Mouse (Mus musculus): ENCODE measurements at regions not wholly inside any gene's neighbourhood (a gene's known extent, or its start where the extent isn't known, plus 50 kb on each side); places are given as distances from the start of the nearest gene placed in this dataset.

DNA sequence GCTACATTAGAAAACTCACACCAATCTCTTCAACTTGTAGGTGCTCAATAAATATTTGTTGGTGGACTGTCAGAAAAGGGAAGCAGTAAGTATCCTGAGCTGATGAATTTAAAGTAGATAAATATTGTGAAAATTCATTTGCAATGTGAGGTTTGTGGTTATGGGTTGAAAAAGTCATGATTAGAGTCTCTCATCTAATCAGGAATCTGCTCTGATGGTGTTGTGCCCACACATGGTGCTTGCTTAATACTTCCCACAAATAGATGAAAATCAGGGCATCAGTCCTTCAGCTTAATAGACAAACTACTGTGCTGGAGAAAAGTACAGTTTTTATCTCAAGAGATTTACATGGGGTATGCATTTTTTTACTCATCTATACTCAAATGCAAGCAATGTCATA lies 59.9 kb downstream of the S1pr1 start:
- DNase-seq (ENCODE audit: extremely low spot score in 1 of 2, low spot score in 1 of 2) = no peak

DNA sequence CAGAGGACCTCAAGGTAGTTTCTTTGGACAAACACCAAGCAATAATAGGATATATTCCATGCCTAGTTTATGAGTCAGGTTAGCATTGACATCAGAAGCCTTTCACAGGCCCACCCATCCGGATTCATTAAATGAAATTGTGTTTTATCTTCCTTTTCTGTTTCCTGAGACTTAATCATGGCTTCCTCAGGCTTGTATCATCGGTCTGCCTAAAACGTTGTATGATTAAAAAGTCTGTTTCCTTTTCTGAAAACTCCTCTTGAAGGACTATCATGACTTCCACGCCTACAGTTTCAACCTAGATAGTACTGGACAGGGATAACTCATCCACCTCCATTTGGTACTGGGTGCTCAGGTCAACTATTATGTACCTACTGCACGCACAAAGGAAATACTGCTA lies 62.6 kb downstream of the S1pr1 start:
- DNase-seq (ENCODE audit: extremely low spot score in 1 of 2, low spot score in 1 of 2) = no peak

DNA sequence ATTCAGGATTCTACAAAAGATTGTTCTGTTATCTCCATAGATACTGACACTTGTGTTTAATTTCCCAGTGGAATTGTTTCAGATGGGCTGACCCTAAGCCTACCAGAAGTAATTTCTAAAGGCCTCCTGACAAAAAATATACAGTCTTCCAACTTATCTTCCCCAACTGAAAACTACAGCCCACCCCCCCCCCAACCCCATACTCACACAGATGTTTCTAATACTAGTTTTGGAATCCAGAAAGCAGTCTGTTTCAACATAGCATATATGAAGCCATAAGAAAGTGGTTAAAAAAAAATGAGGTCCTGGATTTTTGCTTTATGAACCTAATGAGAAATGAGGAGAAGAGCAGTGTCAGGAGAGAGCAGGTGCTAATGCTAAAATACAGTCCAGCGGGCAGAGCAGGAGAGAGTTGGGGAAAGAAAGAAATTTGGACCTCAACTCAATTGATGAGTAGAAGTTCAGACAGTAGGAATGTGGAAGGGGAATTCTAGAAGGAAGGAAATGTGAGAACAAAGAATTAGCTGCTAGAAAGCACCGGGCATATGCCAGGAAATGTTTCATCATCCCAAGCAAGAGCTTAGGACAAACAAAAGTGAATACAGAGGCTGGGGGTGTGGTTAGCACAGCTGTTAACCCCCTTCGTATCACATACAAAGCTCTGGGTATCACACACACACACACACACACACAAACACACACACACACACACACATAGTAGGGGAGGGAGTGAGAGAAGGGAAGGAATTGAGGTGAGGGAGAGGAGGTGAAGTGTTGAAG lies 65.3 kb downstream of the S1pr1 start:
- DNase-seq (ENCODE audit: extremely low spot score in 1 of 2, low spot score in 1 of 2) = no peak

DNA sequence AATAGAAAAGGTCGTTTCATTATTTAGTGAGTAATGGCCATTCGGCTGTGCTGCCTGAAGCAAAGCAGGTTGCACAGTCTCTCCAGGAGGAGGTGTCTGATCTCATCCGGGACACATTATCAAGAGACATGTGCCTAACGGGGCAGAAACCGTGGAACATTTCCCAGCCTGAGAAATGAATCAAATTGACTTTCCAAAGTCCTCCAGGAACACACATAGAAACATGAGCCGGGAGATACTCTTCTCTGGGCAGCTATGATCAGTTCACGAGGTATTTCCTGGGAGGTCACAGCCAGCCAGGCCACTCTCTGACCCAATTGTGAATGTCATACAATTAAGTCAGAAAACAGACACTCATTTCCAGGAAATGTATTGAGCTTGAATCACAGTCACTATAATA lies 67.9 kb downstream of the S1pr1 start:
- DNase-seq (ENCODE audit: extremely low spot score in 1 of 2, low spot score in 1 of 2) = no peak

DNA sequence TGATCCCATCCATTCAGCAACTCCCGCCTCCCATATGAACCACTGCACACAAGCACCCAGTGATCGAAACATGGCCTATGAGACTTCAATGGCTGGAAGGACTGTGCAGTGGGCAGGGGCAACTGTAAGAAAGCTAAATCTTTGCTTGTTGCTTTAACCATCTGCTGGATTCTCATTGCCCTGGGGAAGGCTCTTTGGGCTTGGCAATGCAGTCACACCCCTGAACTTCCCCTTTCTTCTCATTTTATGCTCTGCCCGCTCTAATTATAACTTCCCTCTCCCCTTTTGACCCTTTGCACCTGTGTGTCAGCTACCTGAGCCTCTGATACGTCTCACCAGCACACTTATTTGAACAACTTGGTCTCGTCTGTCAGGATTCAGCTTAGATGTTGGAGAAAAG lies 70.6 kb downstream of the S1pr1 start:
- no peak for DNase-seq (ENCODE audit: extremely low spot score in 1 of 2, low spot score in 1 of 2)

DNA sequence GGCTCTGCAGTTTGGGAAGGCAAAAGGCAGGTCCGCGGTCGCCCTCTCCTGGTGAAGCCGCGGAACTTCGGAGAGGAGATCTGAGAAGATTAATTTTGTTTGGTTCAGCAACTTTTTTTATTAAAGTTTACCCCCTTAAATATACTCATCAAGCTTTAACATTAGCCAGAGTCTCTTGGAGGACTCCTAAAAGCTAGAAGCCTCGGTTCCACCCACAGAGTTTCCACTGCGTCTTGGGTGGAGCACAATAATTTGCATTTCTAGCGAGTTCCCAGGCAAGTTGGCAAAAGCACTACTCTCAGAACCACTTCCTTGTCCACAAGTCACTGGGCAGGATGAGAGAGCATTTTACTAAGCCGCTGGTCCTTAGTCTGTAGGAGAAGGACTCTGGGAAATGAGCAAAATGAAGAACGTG lies 72.0 kb downstream of the S1pr1 start:
- DNase-seq (ENCODE audit: extremely low spot score in 1 of 2, low spot score in 1 of 2) = peak; percentile 72 to 91

DNA sequence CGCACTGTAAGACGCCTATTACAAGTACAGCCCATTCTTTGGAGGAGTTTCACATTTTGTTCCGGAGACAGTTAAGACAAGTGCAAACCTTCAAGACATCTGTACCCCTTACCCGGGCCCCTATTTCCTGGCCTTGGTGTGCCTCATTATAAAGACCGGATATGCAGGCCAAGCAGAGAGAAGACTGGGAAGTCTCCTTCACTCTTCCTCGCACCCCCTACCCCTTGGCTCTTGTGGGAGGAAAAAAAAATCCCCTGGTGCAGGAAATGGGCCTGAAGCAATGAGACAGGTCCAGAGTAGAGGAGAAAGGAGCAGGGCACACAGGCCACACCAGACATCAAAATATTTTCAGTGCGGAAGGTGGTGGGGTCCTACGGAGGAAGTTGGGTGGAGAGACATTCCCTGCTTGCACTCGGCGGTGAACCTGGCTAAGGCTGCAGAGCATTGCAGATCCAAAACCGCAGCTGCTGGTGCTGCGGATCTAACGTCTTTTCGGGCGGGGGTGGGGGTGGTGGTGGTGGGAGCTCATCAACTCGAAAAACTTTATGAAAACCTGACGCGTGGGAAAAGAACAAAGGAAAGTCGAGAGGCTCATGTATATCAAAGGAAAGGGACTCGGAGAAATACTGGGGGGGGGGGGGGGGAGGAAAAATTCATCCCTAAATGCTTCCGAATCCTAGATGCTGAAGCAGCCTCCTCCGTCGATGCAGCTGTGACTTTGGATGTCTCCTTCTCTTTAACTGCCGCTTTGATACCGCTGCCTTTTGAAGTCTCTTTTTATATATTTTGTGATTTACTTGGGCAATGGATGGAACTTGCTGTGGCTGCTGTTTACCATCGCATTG lies 72.6 kb downstream of the S1pr1 start:
- peak in 1 of 2 experiments; percentile 13 for DNase-seq (ENCODE audit: extremely low spot score in 1 of 2, low spot score in 1 of 2)

DNA sequence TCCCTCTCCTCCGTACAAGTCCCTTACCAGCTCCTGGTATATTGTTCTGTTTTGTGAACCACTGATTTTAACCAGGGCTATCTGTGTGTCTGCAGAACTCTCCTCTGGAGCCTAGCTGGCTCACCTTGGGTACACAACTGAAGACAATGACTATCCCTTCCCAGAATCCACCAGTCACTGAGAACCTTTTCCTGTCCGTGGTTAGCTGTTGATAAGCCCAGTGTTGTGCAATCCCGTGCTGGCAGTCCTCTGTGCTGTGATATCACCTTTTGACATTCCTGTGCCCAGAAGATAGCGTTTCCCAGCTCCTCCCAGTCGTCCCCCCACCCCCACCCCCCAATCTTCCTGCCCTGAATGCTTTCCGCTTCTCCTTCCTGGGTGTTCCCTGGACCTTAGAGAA lies 73.5 kb downstream of the S1pr1 start:
- DNase-seq (ENCODE audit: extremely low spot score in 1 of 2, low spot score in 1 of 2) = no peak

DNA sequence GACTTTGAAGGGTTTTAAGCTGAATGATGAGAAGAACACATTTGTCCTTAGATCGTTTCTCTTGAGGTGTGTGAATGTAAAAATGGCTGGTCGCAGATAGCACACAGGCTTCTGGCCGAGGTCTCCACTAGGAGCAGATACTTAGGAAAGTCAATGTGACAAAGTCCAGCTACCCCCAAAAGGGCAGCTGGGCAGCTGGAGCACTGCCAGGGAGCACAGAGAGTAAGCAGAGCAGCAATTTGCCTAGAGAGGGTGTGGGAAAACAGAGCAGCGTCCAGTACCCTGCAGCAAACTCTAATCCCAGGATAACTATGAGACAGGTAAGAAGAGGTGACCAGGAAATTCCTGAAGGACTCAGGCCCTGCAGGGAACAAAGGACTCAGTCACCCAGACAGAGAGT lies 79.4 kb downstream of the S1pr1 start:
- no peak for DNase-seq (ENCODE audit: extremely low spot score in 1 of 2, low spot score in 1 of 2)

DNA sequence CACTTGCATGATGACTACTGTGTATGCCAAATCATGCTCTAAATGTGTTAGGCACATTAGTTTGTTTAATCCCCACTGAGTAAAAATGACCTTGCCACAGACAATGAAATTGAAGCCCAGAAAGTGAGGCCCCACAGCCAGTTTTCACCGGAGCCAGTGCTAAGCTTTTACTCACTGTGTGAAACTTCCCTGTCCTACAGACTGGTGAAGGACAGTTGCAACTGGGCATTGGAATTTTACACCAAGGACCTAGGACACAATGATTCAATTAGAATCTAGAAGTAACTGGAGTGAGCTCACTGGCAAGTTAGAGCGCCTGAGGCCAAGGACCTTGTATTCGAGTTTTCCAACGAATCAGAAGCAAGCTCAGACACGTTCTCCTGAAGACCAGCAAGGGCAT lies 79.8 kb downstream of the S1pr1 start:
- no peak for DNase-seq (ENCODE audit: extremely low spot score in 1 of 2, low spot score in 1 of 2)

DNA sequence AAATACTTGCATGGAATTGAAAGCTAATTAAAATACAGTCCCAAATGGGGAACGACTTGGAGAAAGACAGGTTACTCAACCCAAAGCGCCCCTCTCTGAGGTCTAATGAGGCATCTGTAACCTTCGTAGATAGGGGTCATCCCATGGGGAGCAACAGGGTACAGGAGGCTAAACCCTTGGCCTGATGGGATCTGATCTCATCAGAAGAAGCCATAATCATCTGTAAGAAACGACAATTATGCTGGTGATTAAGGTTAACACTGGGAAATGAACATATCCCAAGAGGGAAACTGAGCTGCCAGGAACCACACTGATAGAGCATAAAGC lies 82.5 kb downstream of the S1pr1 start:
- DNase-seq (ENCODE audit: extremely low spot score in 1 of 2, low spot score in 1 of 2) = no peak

DNA sequence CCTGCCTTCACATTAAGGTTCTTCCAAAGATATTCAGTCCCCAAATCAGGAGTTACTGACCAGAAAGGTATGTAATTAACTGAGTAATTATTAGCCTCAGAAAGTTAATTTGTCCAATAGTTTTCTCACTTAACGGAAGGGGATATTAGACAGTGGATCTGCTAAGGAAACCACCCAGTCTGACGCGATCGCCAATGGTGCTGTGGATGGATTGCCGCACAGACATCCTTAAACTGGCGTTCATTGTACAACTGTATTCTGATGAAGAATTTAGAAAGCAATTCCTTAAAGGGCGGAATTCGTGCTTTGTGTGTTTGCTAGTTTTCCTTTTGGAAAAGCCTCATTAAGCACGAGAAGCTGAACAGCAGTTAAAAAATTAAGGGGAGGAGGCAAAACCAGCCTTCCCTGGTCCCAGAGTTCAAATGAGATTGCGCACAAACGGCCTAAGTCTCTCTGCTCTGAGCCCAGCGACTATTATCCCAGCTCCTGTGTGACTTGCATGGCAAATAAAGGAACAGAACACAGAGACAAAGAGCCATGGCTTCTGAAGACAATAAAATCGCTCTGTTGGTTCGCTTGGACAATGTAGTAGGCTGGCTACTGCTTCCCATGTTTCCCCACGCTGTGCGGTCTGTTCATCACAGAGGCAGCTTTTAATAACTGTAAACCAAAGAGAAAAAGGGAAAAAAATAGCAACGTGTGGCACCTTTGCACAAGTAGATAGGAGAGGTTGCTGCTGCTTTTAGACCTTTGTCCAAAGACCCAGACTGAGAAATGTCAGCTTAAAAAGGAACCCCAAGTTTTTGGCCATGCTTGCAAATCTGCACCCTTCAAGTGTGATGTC lies 83.1 kb downstream of the S1pr1 start:
- DNase-seq (ENCODE audit: extremely low spot score in 1 of 2, low spot score in 1 of 2) = peak in 1 of 2 experiments; percentile 45

DNA sequence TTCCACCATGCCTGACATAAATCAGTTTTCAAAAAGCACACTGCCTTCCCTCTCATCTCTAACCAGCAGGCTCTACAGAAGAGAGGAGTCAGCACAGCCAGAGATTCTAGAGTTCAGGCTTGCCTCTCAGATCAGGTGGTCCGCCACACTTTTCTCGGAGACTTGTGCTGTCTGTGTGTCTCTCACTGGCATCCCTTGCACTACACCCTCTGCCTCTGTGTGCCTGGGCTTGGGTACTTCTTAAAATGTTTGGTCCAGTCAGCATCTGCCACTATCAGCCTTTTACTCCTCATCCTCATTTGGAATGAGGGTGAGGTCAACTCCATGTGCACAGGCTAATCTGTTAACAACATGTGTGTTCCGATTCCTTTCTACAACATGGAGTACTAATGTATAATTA lies 92.0 kb downstream of the S1pr1 start:
- no peak for DNase-seq (ENCODE audit: extremely low spot score in 1 of 2, low spot score in 1 of 2)

DNA sequence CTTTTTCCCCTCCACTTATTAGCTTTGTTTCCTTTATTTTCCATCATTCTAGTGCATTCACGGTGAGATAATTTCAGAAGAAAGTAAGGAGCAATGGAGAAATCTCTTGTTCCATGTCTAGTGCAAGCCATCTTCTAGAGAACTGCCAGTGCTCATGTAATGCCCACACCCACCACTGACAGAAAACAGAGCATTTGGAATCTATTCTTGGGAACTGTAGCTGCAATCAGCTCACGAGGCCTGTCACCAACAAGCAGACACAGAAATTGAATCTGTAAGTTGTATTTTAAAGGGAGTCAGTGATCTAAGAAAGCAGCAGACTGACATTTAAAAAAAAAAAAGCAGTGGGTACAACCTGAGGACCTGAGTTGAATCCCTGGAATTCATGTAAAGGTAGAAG lies 92.6 kb downstream of the S1pr1 start:
- DNase-seq (ENCODE audit: extremely low spot score in 1 of 2, low spot score in 1 of 2) = peak; percentile 69 to 72

DNA sequence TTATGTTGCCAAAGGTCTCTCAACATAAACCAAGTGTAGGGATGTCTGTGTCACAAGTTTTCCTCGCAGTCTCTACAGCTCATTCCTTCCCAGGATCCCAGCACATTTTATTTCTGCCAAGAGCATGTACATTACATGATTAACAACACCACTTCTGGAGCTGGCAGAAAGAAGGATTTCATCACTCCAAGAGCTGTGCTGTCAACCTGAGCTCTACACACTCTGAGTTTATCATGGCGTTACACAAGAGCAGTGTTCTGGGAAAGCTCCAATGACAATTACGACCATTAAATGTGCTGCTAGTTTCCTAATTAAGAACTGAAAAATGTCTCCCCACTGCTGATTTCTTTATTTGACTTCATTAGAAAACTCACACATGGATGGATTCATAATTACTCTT lies 94.9 kb downstream of the S1pr1 start:
- no peak for DNase-seq (ENCODE audit: extremely low spot score in 1 of 2, low spot score in 1 of 2)

DNA sequence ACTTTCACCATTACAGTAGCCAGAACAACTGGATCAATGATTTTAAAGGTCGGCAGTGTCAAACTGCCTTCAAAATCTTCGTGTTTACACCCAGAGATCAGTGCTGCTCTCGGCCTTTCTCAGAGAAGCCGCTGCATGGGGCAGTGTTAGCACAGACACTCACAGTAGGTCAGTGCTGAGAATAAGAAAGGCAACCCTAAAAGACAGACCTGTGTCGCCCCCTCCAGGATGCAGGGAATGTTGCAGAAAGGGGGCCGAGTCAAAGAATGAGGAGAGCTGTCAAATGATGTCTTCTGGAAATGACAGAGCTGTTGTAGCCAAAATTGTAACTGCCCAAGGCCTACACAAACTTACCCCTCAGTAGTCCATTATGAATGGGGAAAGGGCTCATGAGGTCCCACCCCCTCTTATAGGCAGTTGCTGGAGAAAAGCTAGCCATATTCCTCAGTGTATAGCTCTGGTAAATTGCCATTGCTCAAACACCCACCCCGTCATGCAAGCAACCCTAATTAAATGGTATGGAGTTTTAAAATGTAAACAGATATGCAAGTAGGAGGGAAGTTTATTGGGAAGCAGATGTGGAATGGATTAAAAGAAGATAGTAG lies 98.8 kb downstream of the S1pr1 start:
- DNase-seq (ENCODE audit: extremely low spot score in 1 of 2, low spot score in 1 of 2) = peak; percentile 41 to 72

DNA sequence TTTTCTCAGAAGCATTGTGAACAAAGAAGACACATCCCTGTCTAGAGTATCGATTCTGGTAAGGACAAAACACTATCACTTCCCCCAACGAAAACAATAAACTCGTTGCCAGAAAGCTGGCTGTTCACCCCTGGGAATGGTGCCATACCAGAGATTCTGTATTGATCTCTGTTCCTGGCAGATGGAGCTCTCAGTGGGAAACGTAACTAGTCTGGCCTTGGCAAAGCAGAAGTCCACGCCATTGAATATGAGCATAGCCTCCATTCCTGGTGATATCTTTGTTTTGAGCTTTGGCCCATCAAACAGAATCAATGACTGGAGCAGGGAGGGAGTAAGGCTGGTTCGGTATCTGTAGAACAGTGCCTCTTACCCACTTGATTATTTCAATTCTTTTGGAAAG lies 102.0 kb downstream of the S1pr1 start:
- no peak for DNase-seq (ENCODE audit: extremely low spot score in 1 of 2, low spot score in 1 of 2)

DNA sequence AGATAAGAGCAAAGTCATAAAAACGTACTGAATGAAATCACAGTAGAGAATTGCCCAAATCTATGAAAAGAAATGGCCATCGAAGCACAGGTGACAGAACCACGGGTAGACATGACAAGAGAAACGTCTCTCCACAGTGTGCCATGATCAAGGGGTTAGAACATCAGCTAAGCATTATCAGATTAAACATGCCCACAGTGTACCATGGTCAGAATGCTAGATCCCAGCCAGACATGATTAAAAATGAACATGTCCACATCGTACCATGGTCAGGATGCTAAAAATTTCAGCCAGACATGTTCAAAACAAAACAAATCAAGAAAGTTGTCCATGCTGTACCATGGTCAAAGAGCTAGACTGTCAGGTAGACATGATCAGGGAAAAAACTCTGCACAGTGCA lies 106.8 kb downstream of the S1pr1 start:
- DNase-seq (ENCODE audit: extremely low spot score in 1 of 2, low spot score in 1 of 2) = no peak

DNA sequence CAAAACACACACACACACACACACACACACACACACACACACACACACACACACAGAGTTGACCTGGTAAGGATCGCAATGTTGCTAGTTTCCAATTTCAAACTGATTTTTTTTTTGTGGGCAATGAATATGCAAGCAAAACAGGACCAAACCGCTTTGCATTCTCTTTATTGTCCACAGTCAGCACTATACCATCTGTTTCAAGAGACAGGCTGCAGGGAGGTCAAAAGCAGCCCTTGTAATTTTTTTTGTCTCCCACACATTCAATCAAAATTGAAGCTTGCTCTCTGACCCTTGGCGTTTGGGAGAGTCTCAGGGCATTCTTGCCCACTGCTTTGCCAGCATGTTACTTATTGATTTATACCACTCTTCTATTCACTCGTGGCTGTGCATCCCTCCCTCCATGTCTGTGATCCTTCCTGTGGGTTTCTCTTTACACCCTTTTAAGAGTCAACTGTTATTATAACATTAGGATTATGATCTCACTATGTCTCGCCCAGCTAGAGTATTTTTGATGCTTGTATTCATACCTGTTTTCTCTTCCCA lies 110.1 kb downstream of the S1pr1 start:
- no peak for DNase-seq (ENCODE audit: extremely low spot score in 1 of 2, low spot score in 1 of 2)

DNA sequence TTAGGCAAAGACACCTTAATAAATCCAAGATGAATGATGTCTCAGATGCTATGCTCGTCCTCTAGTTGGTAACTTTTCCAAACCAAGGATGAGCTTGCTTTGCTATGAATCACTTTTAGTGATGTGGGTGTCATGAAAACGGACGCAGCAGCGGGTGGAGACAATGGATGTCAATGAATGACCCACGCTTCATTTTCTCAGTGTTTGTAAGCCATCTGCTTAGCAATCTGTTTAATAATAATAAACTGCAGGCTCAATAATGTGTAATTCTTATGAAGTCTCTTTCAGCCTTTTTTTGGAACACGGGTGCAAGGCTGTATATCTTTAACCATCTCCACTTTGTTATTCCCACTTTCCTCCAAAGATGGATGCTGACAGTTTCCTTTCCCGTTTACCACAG lies 110.6 kb downstream of the S1pr1 start:
- peak in 1 of 2 experiments; percentile 31 for DNase-seq (ENCODE audit: extremely low spot score in 1 of 2, low spot score in 1 of 2)

DNA sequence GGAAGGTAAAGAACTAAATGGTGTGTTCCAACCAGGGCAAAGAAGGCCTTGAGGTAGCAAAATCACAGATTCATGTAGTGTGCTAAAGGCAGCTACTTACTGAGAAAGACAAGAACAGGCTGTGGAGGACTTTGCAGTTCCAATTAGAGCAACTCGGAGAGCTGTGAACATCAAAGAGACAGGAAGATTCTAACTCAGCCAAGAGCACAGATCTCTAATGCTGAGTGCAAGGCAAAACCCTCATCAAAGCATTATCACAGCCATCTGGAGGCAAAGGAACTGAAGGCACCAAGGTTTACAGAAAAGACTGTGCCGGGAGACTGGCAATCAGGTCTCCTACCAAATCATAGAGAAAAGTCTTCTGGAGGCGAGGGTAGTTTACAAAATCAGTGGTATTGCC lies 111.1 kb downstream of the S1pr1 start:
- DNase-seq (ENCODE audit: extremely low spot score in 1 of 2, low spot score in 1 of 2) = peak; percentile 31 to 35

Measured in frontal cortex, adult 2 months (tissue).